Mouse (Mus musculus) induced T-regulatory cell, adult 2 months (primary cell): Measurements from ENCODE around the gene Gm28510.
"Not testable (repeated sequence)": the region's sequence is repeated elsewhere in the genome, so short reads cannot be mapped to it uniquely, and the experiment has no call there.

Experiments
- DNase-seq: peaks from one replicate; pipeline ENCODE4 v3.0.0-alpha.2; 2012; ENCODE audit warnings: low read depth

Gm28510 gene

DNA sequence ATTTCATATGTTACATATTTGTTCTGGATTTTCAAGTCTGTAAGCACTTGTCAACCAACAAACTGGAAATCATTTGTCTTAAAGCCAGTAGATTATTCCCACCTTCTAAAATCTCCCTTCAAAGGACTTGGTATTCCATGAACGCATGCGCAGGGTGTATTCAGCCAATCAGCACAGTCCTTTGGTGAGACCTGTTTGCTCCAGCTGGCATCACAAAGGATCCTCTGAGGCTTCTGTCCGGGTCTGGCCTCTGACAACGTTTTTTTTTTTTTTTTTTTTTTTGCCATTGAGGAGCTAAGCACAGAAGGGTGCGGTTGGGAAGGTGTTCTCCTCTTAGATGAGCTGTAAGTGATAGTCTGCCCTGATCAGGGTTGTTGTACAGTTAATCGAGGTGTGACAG lies at the start of gene Gm28510:
Gm28510 (plus strand) TSS at position 301 of the 400 bp plus-strand sequence.
- not testable (repeated sequence) for DNase-seq
